Comparison of ENCODE assay signal across 17 mouse cellular contexts in the genomic region with DNA sequence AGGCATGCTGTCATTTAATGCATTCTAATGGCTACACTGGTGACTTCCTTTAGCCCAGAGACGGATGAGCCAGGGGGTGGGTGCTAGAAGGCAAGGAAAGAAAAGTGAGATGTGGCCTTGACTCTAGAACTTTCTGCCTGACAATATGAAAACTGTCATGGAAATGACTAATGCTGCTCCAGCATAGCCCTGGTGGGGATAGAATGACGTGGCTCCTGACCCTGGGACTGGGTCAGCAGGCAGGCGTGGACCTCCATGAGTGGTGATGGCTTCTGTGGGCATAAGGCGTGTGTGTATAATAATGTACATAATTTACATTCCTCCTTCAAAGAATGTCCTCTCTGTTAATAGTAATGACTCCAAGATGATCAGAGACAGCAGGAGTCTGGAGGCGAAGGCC.
DNase-seq lines count a peak whose midpoint lies in the region; ATAC-seq lines count a peak whose summit lies in the region.
"Had no signal": no experiment of that assay in that cellular context is flagged by ENCODE, and none has a peak within 500 bp of the region (broad histone marks: within the 10 kb centered on the region; RNA-seq: fewer than 3 reads in every experiment).

No protein-coding gene starts in this region.

- no peak for ATAC-seq in heart, embryonic 13.5 days (ENCODE audit: extremely low read depth, insufficient number of reproducible peaks, low FRiP score, low TSS enrichment)
- peak; percentile 32; the same call in 1 of the 2 replicates for ATAC-seq in lung, embryonic 15.5 days (ENCODE audit: borderline replicate concordance, extremely low read depth, low FRiP score, low TSS enrichment)
- no peak for ATAC-seq in midbrain, embryonic 16.5 days
- ATAC-seq: inflammation-experienced regulatory T-cells, adult 6 months had no signal

- H3K4me1 ChIP-seq in heart, embryonic 13.5 days = peaks cover 36% of the 10 kb centered on the region
- peaks cover 23% of the 10 kb centered on the region for H3K4me1 ChIP-seq in lung, embryonic 15.5 days
- H3K4me1 ChIP-seq in midbrain, embryonic 16.5 days (ENCODE audit: control insufficient read depth, insufficient read depth, low read length) = no peaks in the 10 kb centered on the region
- H3K4me1 ChIP-seq: embryonic facial prominence, embryonic 15.5 days had no signal

- WGBS in heart, embryonic 13.5 days = 67% methylated on average over 5 of the region's 5 CpGs
- 29% methylated on average over 5 of the region's 5 CpGs for WGBS in lung, embryonic 15.5 days
- WGBS in midbrain, embryonic 16.5 days = 85% methylated on average over 5 of the region's 5 CpGs

- no peak overlapping the region for H3K4me3 ChIP-seq in heart, embryonic 13.5 days
- H3K4me3 ChIP-seq in lung, embryonic 15.5 days = no peak overlapping the region
- H3K4me3 ChIP-seq in midbrain, embryonic 16.5 days (ENCODE audit: low read depth, low read length) = no peak overlapping the region
- H3K4me3 ChIP-seq: embryonic facial prominence, embryonic 15.5 days; hindbrain, embryonic 13.5 days had no signal

- no peaks in the 10 kb centered on the region for H3K9me3 ChIP-seq in heart, embryonic 13.5 days
- H3K9me3 ChIP-seq in lung, embryonic 15.5 days = no peaks in the 10 kb centered on the region
- H3K9me3 ChIP-seq in midbrain, embryonic 16.5 days (replicated peaks; ENCODE audit: control insufficient read depth, low read length, poor library complexity, severe bottlenecking) = no peaks in the 10 kb centered on the region
- H3K9me3 ChIP-seq: embryonic facial prominence, embryonic 15.5 days; hindbrain, embryonic 13.5 days had no signal

- H3K27ac ChIP-seq in heart, embryonic 13.5 days (replicated peaks) = peak overlapping the region; percentile 90
- no peak overlapping the region for H3K27ac ChIP-seq in lung, embryonic 15.5 days
- H3K27ac ChIP-seq in midbrain, embryonic 16.5 days (ENCODE audit: low read length) = no peak overlapping the region
- H3K27ac ChIP-seq: embryonic facial prominence, embryonic 15.5 days; hindbrain, embryonic 13.5 days had no signal

- no peak overlapping the region for H3K4me2 ChIP-seq in heart, embryonic 13.5 days
- H3K4me2 ChIP-seq in lung, embryonic 15.5 days = no peak overlapping the region
- H3K4me2 ChIP-seq in midbrain, embryonic 16.5 days (ENCODE audit: low read length) = no peak overlapping the region
- H3K4me2 ChIP-seq: embryonic facial prominence, embryonic 15.5 days; hindbrain, embryonic 13.5 days; liver, embryonic 11.5 days had no signal

- no peak overlapping the region for H3K9ac ChIP-seq in heart, embryonic 13.5 days
- H3K9ac ChIP-seq in lung, embryonic 15.5 days = no peak overlapping the region
- H3K9ac ChIP-seq in midbrain, embryonic 16.5 days (ENCODE audit: low read depth, low read length) = no peak overlapping the region
- H3K9ac ChIP-seq: embryonic facial prominence, embryonic 15.5 days; hindbrain, embryonic 13.5 days had no signal

- DNase-seq in heart, adult 11 months = no peak
- DNase-seq in lung, postnatal 4 days = no peak
- DNase-seq in adrenal gland, postnatal 36 days = peak; percentile 71 to 79
- no peak for DNase-seq in Muller cell, postnatal 12 days (ENCODE audit: inconsistent ontology term)
- DNase-seq: cerebellum, adult 2 months; cerebellum, postnatal 36 days; heart, postnatal 10 days; lung, postnatal 10 days; right cerebral cortex, postnatal 4 days; thymus, postnatal 36 days had no signal

- no peaks in the 10 kb centered on the region for H3K27me3 ChIP-seq in heart, embryonic 13.5 days (replicated peaks)
- no peaks in the 10 kb centered on the region for H3K27me3 ChIP-seq in lung, embryonic 15.5 days
- H3K27me3 ChIP-seq in midbrain, embryonic 16.5 days (ENCODE audit: control insufficient read depth, insufficient read depth, low read depth, low read length) = no peaks in the 10 kb centered on the region
- H3K27me3 ChIP-seq: embryonic facial prominence, embryonic 15.5 days; hindbrain, embryonic 13.5 days had no signal

- no peaks in the 10 kb centered on the region for H3K36me3 ChIP-seq in heart, embryonic 13.5 days
- no peaks in the 10 kb centered on the region for H3K36me3 ChIP-seq in lung, embryonic 15.5 days
- H3K36me3 ChIP-seq in midbrain, embryonic 16.5 days (ENCODE audit: control insufficient read depth, insufficient read depth, low read length) = no peaks in the 10 kb centered on the region
- H3K36me3 ChIP-seq: embryonic facial prominence, embryonic 15.5 days; hindbrain, embryonic 13.5 days had no signal

Comparison
In these comparisons a context has a peak if more than half of its experiments do, and no peak if none do; other contexts are left out.
1. DNase-seq: peak in adrenal gland, postnatal 36 days (2 of 2); none in heart, adult 11 months (single experiment), lung, postnatal 4 days (0 of 2) and Muller cell, postnatal 12 days (single experiment).